Mouse (Mus musculus) frontal cortex, postnatal 10 days (tissue): ENCODE data around the gene Ctu1.
"Not testable (repeated sequence)": the region's sequence is repeated elsewhere in the genome, so short reads cannot be mapped to it uniquely, and the experiment has no call there.

ENCODE experiments used
- DNase-seq, 2 experiments: peaks; one replicate each; pipeline ENCODE4 v3.0.0; 2022; ENCODE audit warnings: low spot score in 2 of 2, mixed read lengths in 1 of 2

Ctu1 gene

GRCm38 (mm10) chr7:43671809-43672580 is at the start of gene Ctu1:
Ctu1 (plus strand) TSS chr7:43672016.
- DNase-seq, result peak; percentile 88 to 89

DNA sequence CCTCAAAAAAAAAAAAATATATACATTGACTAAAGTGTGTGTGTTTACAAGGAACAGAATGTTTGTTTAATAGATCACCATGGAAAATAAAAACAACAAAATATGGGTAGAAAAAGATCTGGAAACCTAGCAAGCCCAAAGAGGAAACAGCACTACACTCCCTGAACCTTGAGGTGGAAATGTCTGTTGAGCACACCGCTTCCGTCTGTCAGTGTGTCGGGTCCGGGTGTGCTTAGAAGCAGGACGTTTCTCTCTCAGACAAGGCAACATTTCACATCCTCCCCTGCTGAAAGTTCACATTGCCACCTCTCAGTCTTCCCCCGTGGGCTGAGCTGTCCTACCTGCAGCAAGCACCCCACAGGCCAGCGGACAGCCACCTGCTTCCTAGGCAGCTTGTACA is 48.9 kb upstream of the Ctu1 start:
- DNase-seq, result no peak

- no peak for DNase-seq
Observed at GRCm38 (mm10) chr7:43623819-43624218, 48.0 kb upstream of the Ctu1 start.

DNA sequence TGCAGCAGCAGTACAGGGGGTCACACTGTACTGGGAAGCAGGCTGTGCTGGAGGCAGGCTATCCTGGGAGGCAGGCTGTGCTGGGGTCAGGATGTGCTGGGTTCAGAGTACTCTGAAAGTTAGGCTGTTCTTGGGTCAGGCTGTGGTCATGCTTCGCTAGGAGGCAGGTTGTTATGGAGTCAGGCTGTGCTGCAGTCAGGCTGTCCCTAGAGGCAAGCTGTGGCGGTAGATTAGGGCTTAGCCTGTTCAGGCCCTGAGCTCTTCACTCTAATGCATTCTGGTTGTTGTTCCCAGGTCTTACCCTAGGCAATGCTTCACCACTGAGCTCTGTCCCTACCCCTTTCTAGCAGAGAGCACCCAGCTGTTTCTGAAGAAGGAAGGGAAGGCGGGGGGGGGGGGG is 46.8 kb upstream of the Ctu1 start:
- no peak for DNase-seq

DNA sequence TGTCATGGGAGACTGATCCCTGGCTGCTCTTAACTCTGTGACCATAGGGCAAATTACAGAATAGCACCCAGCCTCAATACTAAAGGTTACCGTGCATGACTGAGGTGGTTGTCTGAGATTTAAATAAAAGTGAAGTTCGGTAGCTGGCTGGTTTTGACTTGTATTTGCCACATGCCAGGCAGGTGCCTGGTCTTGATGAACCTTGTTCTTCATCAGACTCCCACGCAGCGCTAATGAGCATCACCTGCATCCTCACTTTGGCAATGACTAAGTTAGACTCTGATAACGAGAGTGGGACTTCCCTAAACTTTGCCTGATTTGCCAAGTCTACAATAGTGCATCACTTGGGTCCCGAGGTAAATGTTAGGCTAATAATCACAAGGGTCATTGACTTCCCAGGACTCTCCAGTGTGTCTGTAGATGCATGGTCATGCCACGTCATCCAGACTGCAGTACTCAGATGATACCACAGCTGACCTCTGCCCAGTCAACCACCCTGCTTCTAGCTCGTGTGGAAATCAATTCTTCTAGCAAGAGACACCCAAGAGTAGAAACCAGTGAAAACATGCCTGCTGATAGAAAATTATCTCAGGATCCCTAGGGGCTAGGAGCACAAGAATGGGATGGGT is 45.9 kb upstream of the Ctu1 start:
- DNase-seq, result no peak

GRCm38 (mm10) chr7:43633940-43634339 is 37.9 kb upstream of the Ctu1 start:
- no peak for DNase-seq

GRCm38 (mm10) chr7:43634500-43634899 is 37.3 kb upstream of the Ctu1 start, which contains the start of gene Ceacam18:
Ceacam18 (plus strand) TSS chr7:43634707.
- DNase-seq, result no peak

- no peak for DNase-seq
Observed at GRCm38 (mm10) chr7:43636194-43636593, 35.6 kb upstream of the Ctu1 start.

DNA sequence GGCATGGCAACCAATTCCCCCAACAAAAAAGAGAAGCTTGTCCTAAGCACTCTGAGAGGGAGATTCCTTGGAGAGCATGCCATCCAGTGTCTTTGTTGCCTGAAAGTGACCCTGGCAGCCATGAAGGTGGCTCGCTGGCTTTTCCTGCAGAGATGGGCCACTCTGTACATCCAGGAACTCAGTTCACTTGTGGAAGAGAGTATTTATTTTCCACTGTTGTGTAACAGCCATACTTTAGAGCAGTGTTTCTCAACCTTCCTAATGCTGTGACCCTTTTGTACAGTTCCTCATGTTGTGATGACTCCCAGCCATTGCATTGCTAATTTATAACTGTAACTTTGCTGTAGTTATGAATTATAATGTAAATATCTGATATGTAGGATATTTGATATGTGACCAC is 34.7 kb upstream of the Ctu1 start:
- no peak for DNase-seq

- DNase-seq, result no peak
Observed at GRCm38 (mm10) chr7:43642587-43642986, 29.2 kb upstream of the Ctu1 start.

DNA sequence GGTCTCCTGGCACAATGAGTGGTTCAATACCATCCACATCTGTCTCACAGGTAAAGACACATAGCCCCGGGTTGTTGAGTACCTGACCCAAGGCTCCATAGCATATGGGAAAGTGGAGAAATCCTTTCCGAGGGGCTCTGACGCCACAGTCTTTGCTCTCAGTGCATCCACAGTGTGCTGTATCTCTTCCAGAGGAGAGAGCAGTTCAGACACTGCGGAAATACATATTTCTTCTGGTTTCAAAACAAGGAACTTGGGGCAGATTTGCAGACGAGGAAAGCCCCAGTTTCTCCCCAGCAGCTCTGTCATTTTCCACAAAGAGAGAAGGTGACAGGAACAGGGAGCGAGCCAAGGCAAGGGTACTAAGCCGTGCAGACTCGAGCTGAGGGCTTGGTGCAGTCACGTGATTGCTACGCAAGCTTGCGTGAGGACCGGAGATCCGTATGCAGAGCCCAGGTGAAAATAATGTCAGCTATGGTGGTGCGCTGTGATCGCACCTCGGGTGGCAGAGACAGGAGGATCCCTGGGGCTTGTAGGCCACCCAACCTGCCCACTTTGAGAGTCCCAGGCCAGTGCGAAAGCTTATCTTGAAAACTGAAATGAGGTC is 28.7 kb upstream of the Ctu1 start:
- no peak for DNase-seq

- no peak for DNase-seq
Observed at GRCm38 (mm10) chr7:43652683-43653082, 19.1 kb upstream of the Ctu1 start.

DNA sequence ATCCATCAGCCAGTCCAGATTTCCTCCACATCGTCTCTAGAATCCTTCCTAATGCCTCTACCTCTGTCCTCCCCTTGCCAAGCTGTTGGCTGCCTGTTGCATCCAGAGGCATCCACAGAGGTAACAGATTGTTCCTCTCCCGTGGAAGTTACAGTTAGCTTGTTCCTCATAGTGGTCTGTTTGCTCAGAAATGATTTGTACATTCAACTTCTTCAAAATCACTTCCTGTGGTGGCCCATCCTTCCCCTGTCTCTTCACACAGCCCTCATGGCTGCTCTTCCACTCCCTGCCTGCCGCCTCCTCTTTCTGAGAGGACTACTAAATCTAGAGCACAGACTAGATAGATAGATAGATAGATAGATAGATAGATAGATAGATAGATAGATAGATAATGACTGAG is 17.3 kb upstream of the Ctu1 start:
- DNase-seq, result no peak

DNA sequence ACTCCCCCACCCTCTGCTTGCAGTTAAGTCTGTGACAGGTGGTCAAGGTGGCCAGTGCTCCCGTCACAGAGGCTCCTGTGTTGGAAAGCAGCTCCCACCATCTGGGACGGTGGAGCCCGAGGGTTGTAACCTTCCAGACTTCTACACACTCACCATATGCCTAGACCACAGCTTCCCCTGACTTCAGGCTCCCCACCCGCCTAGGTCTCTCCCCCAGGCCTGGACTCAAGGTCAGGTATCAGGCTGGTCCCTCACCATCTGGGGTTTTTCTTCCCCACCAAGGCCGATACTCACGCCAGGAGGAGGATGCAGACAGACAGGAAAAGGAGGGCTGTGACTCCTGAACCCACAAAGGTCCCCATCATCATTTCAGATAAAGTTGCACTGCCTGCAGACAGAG is 15.6 kb upstream of the Ctu1 start:
- DNase-seq, result no peak

- no peak for DNase-seq
Observed at GRCm38 (mm10) chr7:43660002-43660401, 11.8 kb upstream of the Ctu1 start, which contains the start of gene Siglece. Siglece (minus strand) TSS chr7:43660161.

- no peak for DNase-seq
Observed at GRCm38 (mm10) chr7:43662804-43663203, 9.0 kb upstream of the Ctu1 start.

DNA sequence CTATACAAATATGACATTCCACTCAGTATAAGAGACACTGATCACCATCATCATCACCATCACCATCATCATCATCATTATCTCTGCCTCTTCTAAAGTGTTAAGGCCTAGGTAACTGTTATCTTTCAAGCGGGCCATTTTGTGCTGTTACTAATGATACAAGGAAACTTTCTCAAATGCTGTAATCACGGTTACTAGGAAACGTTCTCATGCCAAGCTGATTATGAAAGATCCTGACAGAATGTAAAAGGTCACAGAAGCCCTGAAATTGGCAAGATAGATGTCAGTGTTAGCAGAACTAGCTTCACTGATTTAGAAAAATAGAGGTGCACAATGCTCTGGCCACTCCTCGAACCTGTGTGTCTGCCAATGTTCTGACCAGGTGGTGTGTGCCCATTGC is 4.6 kb upstream of the Ctu1 start:
- DNase-seq, result not testable (repeated sequence)

DNA sequence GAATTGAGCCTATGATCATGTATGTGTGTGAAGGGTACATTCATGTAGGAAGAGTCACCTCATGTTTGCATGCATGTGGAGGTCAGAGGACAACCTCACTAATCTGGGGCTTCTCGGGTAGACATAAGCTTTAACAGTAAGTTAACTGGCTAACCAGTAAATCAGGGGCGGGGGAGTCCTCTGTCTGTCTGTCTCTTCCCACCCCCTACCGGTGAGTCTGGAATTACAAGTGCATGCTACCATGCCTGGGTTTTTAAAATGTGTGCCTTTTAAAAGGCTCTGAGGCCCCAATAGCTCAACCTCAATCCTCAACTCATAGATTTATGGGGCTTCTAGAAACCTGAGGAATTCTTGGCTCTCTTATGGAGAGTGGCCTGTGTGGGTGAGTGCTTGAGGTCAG is 3.2 kb upstream of the Ctu1 start:
- no peak for DNase-seq

- DNase-seq, result no peak
Observed at GRCm38 (mm10) chr7:43671064-43671808, 580 bp upstream of the Ctu1 start.

GRCm38 (mm10) chr7:43672581-43673260 is 905 bp downstream of the Ctu1 start:
- no peak for DNase-seq

- DNase-seq, result no peak
Observed at GRCm38 (mm10) chr7:43675091-43675490, 3.3 kb downstream of the Ctu1 start.

DNA sequence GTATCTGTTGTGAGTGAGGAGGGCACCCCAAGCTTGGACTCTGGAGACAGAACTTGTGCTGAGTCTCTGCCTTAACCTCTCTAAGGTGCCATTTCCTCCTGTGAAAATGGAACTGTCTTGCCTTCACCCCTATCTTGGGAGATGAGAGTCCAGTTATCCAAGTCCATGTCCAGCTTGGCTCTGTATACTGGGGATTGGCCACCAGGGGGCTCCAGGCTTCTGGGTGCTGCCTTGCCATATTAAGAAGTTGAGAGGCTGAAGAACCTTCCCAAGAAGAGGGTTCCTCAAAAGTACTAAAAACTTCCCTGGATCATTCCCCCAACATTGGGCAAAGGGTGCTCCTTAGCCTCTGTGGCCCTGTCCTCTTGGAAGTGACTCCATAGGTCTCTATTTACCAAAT is 6.7 kb downstream of the Ctu1 start:
- DNase-seq, result no peak
